Mouse (Mus musculus) brain, adult 2 months (tissue): ENCODE measurements around the gene Ucp3.
A peak's percentile ranks its signal among the peaks of the same experiment; 100 is the strongest.
"Not testable (repeated sequence)": the region's sequence is repeated elsewhere in the genome, so short reads cannot be mapped to it uniquely, and the experiment has no call there.

ENCODE experiments used
- DNase-seq: peaks from one replicate; pipeline ENCODE4 v3.0.0; 2011; ENCODE audit warnings: low read depth, low spot score

The Ucp3 gene

DNA sequence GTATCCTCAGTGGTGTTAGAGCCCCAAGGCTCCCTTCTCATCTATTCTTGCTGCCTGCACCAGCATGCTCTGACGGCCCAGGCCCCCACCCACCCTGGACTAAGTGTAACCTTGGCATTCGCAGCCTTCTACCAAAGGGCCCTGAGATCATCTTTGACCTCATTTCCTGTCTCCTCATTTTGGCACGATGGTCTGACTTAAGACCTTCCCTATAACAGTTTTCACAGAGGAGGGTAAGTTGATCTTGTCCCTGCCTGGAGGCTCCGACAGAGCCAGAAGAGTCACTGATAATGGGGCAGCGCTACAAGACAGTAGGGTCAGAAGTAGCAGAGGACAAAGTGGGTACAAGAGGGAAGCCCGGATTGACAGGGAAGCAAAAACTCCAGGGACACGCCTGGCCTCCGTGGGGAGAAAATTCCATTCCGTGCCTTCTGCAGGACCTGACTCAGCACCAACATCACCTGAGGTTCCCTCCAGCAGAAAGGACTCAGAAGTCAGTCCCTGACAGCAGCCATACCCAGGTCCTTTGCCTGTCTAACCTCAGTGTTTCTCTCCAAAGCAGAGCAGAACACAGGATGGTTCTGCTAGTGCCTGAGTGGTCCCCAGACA lies 1.2 kb downstream of the Ucp3 start:
- no peak for DNase-seq

DNA sequence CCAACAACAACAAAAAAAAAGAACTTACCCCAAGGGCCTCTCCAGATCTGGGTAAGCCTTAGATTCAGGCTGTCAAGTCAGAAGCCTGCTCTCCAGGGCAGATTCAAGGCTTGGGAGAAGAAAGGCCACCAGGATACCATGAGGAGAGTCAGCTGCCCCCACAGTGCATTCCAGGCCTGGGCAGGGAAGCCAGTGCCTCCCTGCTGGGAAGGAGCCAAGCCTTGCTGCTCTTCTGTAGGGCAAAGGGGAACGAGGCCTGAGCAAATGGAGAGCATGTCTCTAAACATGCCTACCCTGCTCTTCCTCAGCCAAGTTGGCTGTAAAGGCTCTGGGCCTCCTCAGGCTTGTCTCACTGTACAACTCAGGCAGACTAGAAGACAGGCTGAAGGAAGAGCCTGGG lies 1.9 kb downstream of the Ucp3 start:
- no peak for DNase-seq

DNA sequence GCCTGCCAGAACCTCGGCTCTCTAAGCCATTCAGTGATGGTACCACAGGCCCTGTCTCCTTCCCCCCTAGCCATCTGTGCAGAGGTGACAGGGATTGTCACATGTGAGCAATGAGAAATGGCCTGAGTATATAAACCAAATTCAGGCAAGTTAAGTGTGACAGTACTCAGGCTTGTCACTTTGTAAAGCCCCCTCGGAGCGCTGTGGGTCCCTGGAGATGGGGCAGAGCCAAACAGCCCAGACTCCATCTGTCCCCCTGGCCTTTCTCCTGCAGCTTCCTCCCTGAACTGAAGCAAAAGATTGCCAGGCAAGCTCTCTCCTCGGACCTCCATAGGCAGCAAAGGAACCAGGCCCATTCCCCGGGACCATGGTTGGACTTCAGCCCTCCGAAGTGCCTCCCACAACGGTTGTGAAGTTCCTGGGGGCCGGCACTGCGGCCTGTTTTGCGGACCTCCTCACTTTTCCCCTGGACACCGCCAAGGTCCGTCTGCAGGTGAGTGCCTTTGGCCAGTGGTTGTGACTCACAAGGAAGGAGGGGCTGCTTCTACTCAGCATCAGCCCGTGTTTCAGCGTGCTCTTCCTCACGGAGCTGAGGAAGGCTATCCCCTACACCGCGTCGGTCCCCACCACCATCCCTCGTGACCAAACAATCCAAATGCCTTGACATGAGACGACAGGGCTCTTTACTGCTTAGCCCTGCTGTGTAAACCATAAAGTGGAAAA lies 6.5 kb downstream of the Ucp3 start:
- no peak for DNase-seq

DNA sequence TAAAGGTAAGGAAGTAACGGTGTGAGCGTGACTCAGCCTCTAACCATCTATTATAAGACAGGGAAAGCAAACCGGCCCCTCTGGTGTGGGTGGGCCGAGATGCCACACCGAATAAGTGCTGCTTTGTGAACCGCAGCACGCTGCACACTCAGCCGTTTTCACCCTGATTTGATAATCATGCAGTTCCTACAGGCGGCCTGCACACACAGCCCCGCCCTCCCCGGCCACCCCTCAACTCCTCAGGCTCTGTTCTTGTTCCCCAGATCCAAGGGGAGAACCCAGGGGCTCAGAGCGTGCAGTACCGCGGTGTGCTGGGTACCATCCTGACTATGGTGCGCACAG lies 7.0 kb downstream of the Ucp3 start:
- no peak for DNase-seq

DNA sequence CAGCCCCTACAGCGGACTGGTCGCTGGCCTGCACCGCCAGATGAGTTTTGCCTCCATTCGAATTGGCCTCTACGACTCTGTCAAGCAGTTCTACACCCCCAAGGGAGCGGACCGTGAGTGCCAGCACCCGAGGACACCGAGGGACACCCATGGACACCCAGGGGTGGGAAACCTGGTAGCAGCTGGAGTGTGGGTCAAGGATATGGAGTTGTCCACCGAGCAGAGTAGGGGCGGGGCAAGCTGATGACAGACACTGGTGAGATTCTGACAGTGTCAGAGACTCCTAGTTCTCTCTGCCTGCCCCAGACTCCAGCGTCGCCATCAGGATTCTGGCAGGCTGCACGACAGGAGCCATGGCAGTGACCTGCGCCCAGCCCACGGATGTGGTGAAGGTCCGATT lies 7.4 kb downstream of the Ucp3 start:
- DNase-seq: no peak

DNA sequence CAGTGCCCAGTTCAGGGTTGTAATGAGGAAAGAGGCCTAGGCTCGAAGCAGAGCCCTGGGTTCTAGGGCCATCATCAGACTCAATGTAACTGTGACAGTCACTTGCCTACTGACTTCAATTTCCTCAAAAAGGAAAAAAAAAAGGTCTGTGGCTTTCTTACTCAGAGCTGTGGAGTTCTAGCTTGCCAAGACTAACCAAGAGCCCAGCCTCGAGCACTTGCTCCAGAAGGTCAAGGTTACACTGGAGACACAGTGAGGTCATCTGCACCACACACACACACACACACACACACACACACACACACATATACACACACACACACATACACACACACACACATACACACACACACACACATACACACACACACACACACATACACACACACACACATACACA lies 9.3 kb downstream of the Ucp3 start:
- not testable (repeated sequence) for DNase-seq

DNA sequence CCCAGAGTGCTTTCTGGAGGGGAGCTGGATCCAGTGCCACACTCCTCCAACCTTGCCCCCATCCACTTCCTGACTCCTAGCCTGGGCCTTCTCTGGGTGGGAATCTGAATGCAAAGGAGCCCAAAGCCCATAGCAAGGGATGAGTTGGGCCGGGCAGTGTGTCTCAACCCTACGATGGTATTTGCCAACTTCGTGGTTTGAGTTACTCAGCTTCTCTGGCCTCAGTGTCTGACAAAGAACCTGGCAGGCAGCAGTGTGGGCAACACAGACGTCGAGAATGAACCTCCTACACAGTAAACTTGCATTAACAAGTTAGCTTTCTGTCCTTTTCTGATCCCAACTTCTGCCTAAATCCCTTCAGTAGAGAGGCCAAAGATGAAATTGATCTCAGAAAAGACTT lies 11.7 kb downstream of the Ucp3 start:
- peak; percentile 39 for DNase-seq

DNA sequence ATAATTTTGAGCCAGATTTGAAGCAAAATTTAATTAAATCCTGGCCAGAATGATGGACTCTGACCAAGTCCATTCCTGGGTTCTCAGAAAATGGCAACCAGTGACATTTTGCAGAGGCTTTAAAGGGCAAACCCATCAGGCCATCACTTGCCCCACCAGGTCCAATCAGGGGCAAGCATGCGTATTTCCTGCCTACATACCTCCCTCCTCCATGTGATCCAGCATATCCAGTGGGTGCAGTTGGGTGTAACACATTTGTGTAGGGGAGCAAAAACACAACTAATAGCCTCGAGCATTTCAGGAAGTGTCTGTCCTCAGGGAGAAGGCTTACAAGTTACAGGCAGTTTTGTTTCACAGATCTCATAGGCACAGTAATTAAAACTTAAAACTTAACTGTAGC lies 14.5 kb downstream of the Ucp3 start:
- no peak for DNase-seq

DNA sequence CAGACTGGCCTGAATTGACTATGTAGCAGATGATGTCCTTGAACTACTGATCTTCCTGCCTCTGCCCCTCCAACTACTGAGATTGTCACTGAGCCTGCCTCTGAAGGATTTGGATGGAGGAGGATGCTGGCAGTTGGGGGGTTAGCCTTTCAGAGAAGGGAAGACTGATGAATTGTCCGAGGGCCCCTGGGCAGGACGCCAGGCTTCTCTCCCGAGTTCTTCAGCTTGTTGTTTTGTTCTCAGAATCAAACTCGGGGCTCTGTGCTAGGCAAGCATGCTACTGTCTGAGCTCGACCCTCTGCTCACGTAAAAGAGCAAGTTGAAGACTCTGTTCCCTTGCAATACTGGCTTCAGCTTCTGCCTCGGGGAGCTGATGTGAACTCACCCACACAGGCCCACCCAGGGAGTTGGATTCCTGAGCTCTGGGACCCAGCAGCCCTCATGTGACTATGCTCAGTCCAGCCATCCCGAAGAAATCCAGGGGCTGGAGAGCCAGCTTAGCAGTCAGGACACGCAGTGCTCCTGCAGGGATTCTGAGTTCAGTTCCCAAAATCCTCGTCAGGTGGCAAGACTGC lies 15.8 kb downstream of the Ucp3 start:
- no peak for DNase-seq

DNA sequence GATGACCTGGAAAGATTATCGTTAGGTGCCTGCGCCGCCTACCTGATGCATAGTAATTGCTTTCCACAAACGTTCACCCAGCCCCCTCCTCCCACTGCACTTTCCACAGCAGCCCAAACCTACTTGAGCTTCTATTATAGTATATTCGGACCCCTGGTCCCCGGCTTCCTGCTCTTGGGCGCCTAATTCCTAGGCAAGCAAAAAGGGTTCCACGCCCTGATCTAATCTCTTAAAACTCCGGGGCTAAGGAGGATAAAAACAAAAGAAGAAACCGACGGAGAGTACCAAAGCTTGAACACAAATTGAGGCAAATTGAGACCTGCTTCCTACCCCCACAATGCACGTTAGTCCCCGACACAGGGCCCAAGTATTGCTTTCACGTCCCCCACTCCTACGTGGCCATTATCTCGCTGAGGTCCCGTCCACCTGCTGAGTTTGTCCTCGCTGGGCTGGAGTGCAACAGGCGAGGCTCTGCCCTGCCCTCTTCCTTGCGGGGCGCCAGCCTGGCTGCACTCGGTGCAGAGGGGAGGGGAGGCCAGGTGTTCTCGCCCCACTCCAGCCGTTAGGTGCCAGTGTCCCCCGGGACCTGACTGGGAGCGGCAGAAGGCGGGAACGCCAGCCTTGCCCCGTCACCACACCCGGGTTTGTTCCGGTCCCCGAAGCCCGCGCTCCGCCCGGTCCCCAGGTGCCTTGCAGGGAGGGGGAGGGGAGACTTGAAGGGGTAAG lies 19.8 kb downstream of the Ucp3 start:
- DNase-seq: no peak

DNA sequence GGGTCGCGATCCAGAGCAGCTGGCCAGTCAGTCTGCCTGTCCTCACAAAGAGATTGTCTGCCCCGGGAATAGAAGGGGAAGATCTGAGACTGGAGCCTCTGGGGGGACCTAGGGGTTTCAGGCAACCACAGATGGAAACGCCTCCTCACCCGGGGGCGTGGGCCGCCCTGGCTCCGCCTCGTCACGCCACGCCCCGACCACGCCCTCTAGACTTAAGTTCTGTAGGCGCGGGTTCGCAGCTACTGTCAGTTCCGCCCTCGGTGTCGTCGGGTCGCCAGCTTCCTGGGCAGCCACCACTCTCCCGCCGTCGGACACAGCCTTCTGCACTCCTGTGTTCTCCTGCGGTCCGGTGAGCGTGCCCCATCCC lies 20.3 kb downstream of the Ucp3 start, which contains the start of gene Ucp2:
TSS of gene Ucp2 (plus strand) at position 221 of the 367 bp plus-strand sequence.
- DNase-seq: peak; percentile 47

DNA sequence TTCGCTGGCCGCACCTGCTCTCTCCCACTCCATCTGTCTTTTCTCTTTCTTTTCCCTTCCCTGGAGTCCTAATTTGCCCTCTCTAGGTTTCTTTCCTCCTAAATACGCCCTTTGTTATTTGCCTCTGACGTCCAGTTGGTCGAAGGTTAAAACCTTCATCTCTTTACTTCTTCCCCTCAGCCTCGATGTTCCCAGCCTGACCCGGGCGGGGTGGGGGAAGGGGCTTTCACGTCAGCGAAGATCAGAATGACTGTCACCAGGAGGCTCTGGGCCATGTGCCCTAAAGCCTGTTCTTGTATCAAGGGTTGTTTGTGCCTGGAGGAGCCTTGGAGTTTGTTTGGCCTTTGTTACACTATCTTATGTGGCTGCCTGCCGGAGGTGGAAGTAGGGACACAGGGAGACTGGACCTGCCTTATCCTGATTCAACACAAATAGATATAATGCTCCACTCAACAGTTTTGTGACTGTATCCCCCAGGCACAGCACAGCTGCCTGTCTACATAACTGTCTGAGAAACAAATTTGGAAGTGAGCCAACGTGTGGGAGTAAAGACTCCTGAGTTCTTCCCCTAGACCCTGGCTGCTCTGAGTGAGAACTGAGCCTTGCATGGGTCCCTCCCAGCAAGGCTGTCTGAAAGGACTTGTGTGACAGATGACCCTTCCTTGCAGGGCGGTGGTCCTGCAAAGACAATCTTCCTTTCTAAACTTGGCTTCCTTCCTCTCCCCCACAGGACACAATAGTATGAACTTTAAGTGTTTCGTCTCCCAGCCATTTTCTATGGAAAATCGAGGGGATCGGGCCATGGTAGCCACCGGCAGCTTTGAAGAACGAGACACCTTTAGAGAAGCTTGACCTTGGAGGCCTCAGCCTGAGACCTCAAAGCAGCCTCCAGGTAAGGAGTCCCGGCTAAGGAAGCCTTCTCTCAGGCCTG lies 21.0 kb downstream of the Ucp3 start:
- peak; percentile 52 for DNase-seq

DNA sequence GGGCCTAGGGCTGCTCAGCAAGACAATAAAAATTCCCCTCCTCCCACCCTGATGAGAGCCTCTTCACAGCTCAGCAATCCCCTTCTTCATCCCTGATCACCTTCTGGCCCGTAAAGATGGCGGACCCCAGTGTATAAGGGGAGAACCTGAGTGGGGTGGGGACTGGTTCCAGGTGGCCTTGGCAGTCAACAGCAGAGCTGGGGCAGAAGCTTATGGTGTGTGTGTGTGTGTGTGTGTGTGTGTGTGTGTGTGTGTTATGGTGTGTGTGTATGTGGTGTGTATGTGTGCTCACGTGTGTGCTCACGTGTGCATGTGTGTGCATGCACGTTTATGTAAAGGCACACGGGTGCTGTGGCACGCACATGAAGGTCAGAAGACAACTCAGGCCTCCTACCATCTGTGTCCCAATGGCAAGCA lies 21.6 kb downstream of the Ucp3 start:
- no peak for DNase-seq

DNA sequence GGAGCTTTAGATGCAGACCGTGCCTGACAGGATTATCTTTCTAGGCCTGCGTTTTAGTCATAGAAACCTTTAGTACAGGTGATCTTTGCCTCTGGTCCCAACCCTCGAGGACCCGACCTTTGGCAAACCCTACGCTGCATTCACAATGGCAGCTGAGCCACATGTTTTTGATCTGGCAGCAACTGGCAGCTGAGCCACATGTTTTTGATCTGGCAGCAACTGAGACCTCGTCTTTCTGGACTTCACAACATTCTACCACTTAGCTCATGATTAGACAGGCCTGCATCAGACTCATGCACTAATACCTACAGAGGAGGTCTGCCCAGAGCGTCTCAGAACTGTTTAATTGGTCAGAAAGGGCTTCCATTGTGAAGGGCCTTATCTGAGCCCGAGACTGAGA lies 22.3 kb downstream of the Ucp3 start:
- no peak for DNase-seq

DNA sequence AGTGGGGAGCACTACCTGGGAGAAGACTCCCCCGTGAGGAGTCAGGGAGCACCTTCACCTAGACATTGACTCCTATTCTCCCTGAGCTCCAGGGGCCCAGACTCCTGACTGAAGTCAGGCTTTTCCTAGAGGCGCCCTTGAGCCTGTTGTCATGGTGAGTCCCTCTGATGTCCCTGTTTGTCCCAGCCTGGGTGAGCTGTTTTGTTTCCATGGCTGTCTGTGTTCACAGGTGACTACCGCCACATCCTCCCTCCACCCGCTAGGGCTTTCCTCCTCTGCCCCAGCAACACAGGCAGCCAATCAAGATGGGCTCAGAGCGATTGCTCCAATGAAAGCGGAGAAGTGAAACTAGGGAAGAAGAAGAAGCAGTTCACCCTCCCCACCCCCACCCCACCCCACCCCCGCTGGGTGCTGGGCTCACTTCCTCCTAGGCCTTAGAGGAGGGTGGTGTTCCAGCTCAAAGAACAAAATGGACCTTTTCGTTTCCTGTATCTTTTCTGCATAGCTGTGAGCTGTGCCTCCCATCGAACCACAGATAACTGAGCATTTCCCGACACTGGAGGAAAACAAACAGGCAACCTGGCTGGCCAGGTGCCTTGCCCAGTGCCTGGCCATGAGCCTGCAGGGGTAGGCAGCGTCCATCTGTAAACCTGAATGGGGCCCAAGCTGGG lies 22.9 kb downstream of the Ucp3 start:
- DNase-seq: peak; percentile 88

DNA sequence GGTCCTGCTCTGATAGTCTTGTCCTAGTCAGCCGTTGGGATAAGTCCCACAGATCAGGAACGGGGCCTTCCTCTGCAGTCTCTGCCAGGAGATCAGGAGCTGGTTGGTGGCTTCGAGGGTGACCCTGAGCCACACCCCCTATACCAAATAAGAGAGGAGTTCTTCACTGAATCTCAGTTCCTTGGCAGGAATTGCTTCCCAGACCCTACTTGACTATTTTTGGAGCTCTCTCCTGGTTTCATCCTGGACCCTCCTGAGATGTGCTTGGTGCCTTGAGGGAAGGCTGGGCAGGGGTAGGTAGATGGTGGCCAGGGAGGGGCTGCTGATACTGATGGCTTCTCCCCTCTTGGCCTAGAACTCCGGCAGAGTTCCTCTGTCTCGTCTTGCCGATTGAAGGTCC lies 23.6 kb downstream of the Ucp3 start:
- DNase-seq: no peak

DNA sequence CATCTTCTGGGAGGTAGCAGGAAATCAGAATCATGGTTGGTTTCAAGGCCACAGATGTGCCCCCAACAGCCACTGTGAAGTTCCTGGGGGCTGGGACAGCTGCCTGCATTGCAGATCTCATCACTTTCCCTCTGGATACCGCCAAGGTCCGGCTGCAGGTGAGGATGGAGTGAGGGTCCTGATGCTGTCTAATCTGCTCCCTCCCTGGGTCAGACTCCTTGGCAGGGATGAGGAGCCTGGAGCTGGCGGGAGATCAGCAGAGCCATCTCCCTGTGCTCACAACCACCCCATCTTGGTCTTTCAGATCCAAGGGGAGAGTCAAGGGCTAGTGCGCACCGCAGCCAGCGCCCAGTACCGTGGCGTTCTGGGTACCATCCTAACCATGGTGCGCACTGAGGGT lies 24.0 kb downstream of the Ucp3 start:
- no peak for DNase-seq

DNA sequence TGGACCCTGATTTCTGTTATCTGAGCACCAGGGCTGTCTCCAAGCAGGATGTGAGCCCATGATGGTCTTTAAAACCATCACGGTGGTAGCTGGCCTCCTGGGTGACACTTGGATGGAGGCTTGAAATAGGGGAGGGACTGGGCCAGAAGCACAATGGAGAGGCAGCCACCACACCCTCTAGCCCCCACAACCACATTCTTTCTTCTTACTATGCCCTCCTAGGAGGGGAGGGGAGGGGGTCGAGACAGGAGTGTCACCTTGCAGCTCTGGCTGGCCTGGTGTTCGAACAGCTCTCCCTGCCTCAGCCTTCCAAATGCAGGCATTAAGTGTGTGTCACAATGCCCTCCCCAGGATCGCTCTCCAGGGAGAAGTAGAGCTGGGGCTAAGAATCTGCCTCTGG lies 24.6 kb downstream of the Ucp3 start:
- no peak for DNase-seq

DNA sequence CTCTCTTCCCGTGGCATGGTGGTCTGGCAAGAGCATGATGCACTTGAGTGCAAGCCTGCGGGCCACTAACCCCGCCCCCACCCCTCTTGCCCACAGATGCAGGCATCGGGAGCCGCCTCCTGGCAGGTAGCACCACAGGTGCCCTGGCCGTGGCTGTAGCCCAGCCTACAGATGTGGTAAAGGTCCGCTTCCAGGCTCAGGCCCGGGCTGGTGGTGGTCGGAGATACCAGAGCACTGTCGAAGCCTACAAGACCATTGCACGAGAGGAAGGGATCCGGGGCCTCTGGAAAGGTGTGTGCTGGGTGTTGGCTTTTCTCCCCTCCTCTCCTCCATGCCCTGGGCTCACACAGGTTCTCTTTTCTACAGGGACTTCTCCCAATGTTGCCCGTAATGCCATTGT lies 25.2 kb downstream of the Ucp3 start:
- no peak for DNase-seq

DNA sequence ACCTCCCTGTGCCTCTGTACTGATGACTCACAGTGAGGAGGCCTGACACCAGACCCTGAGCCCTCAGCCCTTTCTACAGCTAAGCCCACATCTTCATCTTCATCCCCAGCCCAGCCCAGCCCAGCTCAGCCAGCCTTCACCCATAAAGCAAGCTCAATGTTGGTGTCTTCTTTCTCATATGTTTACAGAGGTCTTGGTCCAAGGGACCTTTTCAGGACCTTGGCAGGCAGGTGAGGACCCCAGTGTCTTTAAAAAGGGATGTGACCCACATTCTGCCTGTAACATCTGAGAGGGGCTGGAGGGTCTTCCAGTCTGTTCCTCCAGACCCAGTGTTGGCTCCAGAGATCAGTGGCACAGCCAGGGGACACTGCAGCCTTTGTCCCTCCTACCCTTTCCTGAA lies 26.7 kb downstream of the Ucp3 start:
- DNase-seq: no peak
